Mouse (Mus musculus) E14TG2a.4 (cell line): ENCODE data around the gene Asb10.

Experiments
- H3K27me3 ChIP-seq: 2 replicates; pipeline ENCODE4 v1.6.1; 2014; ENCODE audit warnings: low read length, control low read depth; ENCODE audit not compliant: insufficient read depth
- H3K36me3 ChIP-seq: 2 replicates; pipeline ENCODE4 v1.6.1; 2014; ENCODE audit warnings: low read length, control low read depth; ENCODE audit not compliant: insufficient read depth
- H3K4me1 ChIP-seq: replicated peaks from 2 replicates; pipeline ENCODE4 v1.6.1; 2014; ENCODE audit warnings: low read depth, low read length, control low read depth
- H3K4me3 ChIP-seq: replicated peaks from 2 replicates; pipeline ENCODE4 v1.5.1; 2014; ENCODE audit warnings: mild to moderate bottlenecking, low read length
- H3K9me3 ChIP-seq: 2 replicates; pipeline ENCODE4 v1.6.1; 2014; ENCODE audit warnings: low read length, control low read depth
- CTCF ChIP-seq: conservative IDR thresholded peaks from 2 replicates; pipeline ENCODE4 v1.5.1; 2014; ENCODE audit warnings: low read length
- NANOG ChIP-seq: IDR thresholded peaks from 2 replicates; pipeline ENCODE4 v1.6.1; 2014; ENCODE audit warnings: borderline replicate concordance, low read length, mixed read lengths
- POU5F1 ChIP-seq: IDR thresholded peaks from 2 replicates; pipeline ENCODE4 v1.6.1; 2014; ENCODE audit warnings: low read length, borderline replicate concordance

The Asb10 gene

DNA sequence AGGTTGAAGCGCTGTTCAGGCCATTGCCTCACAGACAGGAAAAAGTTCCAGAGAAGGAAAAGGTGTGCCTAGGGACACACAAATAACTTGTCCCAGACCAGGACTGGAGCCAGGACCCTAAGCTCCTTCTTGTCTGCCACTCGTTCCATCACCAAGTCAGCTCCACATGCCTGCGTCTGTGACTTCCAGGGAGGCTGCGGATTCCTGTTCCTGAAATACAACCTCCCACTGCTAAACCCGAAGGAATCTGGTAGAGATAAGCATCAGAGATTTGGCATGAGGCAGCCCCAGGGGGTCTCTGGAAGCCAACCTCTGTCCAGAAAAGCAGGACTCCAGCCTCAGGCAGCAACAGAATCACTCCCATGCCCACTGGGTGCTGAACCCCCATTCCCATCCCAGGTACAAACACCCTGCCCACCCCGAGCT, 379 bp upstream of the Asb10 start:
- Histone ChIP-seq H3K27me3 (peaks cover 21% of the 10 kb centered on the region), H3K4me1 (peaks cover 49% of the 10 kb centered on the region), H3K9me3 (no peaks in the 10 kb centered on the region), H3K36me3 (no peaks in the 10 kb centered on the region), H3K4me3 (no peak overlapping the region)
- TF ChIP-seq NANOG (no peak), CTCF (no peak), POU5F1 (no peak)

DNA sequence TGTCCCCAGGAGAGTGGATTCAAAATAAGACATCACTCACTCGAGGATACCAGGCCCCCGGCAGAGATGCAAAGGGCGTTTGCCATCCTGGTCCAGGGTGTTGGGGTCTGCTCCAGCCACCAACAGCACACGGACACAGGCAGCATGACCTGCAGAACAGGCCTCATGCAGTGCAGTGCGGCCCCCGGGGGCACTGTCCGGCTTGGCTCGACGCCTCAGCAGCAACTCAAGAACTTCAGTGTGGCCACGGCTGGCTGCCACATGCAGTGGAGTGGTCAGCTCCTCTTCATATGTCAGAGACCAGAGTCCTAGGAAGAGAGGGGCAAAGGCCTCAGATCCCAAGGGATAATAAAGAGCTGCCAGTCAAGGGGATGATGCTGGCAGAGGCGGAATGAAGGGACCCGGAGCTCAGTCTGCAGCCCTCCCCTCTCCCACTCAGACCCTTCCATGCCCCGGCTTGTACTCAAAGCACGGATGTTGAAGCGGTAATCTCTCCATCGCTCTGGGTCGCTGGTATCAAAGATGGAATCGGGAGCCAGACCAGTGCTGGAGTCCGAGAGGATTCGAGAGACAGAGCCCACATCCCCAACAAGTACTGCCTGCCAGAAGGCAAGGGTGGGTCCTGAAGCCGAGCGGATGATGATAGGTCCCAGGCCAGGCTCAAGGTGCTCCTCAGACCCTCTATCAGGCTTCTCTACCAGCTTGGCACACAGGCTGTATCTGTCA, 1.0 kb downstream of the Asb10 start:
- no peaks in the 10 kb centered on the region for H3K9me3 ChIP-seq
- peaks cover 49% of the 10 kb centered on the region for H3K4me1 ChIP-seq
- H3K36me3 ChIP-seq = no peaks in the 10 kb centered on the region
- 0 out of 2 replicates have a peak overlapping the region, but pooled peaks have one; percentile 35 for H3K4me3 ChIP-seq
- TF ChIP-seq POU5F1 (no peak), NANOG (no peak), CTCF (no peak)
- peaks cover 21% of the 10 kb centered on the region for H3K27me3 ChIP-seq

DNA sequence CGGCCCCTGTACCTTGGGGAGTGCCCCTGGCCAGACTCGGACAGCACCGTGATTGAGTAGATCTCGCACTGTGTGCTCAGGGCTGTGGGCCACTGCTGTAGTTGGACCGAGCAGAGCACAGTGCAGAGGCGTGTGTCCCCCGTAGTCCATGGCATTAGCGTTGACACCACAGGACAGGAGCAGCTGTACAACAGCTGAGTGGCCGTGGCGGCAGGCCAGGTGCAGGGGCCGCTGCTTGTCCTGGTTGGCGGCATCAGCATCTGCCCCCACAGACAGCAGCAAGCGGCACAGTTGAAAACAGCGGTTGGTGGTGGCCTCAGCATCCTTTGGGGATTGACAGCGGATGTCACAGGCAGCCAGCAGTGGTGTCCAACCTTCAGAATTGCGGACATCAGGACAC, 3.2 kb downstream of the Asb10 start:
- no peak for TF ChIP-seq NANOG
- peak overlapping the region; percentile 56 for H3K4me3 ChIP-seq
- H3K27me3 ChIP-seq = peaks cover 29% of the 10 kb centered on the region
- no peaks in the 10 kb centered on the region for H3K36me3 ChIP-seq
- peaks cover 61% of the 10 kb centered on the region for H3K4me1 ChIP-seq
- H3K9me3 ChIP-seq = no peaks in the 10 kb centered on the region

DNA sequence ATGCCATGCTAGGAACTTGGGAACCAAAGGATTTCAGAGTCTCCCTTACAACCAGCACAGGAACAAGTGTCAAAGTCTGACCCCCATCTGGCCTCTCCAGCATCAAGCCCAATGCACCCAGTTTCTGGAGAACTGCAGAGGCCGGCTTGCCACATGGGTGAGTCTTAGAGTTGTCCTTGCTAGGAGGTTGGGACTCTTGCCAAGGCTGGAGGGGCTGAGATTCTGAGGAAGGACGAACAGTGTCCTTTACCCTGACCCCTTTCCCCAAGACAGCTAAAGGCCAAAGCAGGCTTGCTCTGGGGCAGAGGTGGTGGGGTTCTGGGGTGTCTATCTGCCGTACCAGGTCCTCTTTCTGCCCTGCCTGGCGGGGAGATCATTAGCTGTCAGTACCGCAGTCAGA, 4.3 kb downstream of the Asb10 start:
- H3K9me3 ChIP-seq = no peaks in the 10 kb centered on the region
- no peak overlapping the region for H3K4me3 ChIP-seq
- no peaks in the 10 kb centered on the region for H3K36me3 ChIP-seq
- no peak for TF ChIP-seq NANOG
- no peak for TF ChIP-seq CTCF
- no peak for TF ChIP-seq POU5F1
- H3K27me3 ChIP-seq = peaks cover 40% of the 10 kb centered on the region
- H3K4me1 ChIP-seq = peaks cover 51% of the 10 kb centered on the region

DNA sequence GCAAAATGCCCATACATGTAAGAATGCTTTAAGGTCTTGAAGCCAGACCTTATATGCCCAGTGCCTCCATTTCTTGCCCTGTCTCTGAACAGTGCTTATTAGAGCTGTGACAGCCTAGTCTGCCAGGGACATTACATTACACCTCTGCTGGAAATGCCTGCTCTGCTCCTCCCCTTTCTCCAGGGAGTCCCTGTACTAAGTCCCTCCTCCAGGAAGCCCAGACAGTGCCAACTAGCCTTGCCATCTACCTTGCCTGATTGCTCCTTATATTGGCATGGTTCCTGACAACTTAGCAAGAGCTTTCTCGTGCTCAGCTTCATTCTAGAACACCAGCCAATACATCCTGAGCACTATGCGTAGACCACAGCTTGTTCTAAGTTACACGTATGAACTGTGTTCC, 5.0 kb downstream of the Asb10 start:
- Histone ChIP-seq H3K36me3 (no peaks in the 10 kb centered on the region), H3K4me1 (peaks cover 45% of the 10 kb centered on the region), H3K9me3 (no peaks in the 10 kb centered on the region), H3K27me3 (peaks cover 48% of the 10 kb centered on the region), H3K4me3 (no peak overlapping the region)
- TF ChIP-seq CTCF (no peak), POU5F1 (no peak), NANOG (no peak)

DNA sequence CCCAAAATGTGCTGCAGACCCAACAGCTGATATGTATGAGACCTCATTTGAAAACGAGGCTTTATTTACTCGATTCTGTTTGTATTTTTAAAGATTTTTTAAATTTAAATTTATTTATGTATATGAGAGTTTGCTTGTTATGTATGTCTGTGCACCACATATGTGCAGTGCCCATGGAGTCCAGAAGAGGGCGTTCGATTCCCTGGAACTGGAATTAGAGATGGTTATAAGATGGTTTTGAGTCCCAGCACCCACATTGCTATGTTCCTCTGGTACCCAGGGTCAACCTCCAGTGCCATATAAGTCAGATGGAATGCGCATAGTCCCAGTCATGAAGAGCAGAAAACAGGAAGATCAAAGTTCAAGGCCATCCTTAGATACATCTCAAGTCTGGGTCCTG, 6.5 kb downstream of the Asb10 start:
- no peaks in the 10 kb centered on the region for H3K36me3 ChIP-seq
- H3K4me3 ChIP-seq = no peak overlapping the region
- H3K9me3 ChIP-seq = no peaks in the 10 kb centered on the region
- TF ChIP-seq NANOG = no peak
- peak; percentile 64 for TF ChIP-seq CTCF
- TF ChIP-seq POU5F1 = no peak
- H3K27me3 ChIP-seq = peaks cover 48% of the 10 kb centered on the region
- H3K4me1 ChIP-seq = peaks cover 38% of the 10 kb centered on the region

DNA sequence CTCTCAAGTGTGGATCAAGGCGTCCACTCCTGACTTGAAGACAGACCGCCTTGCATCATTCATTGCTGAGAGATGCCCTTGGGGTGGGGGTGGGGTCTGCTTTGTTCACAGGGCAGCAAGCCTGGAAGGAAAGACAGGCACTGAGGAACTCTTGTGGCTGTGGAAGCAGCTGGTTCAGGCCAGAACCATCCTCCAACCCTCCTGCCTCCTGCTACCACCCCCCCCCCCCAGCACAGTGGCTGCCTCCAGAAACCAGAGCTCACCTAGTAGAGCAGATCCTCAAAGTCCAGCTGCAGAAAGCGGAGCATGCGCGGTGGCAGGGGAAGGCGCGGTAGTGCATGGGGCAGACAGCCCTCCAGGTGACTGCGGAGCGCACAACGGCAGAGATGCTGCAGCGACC, 7.4 kb downstream of the Asb10 start:
- TF ChIP-seq NANOG (no peak), CTCF (no peak)
- Histone ChIP-seq H3K4me3 (peak overlapping the region; percentile 60), H3K36me3 (no peaks in the 10 kb centered on the region), H3K27me3 (peaks cover 57% of the 10 kb centered on the region), H3K4me1 (peaks cover 38% of the 10 kb centered on the region), H3K9me3 (no peaks in the 10 kb centered on the region)

DNA sequence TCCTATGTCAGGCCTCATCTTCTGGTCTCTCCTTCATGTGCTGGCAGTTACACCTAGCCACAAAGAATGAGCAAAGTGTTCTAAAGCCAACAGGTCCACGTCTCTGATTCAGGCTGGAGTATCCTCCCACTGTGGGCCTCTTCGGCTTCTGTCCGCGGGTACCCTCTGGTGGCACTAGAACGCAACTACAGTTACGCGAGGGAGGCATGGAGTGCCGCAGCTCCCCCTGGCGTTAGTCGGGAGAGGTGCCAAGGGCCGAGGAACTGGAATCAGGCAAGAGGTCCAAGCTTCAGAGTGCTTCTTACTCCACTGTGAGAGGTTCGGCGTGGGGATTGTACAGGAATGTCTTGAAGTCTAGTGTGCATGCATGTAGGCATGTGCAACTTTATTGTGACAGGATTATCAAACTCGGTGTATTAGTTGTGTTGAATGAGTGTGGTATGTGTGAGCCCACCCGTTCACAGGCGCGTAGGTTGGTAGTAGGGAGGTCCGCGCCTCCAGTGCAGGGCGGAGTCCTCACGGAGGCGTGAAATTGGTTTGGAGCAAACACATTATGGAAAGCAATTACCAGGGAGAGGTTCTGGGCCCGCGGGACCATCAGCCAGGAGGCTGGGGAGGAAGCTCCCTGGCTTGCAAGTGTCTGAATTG, 10.6 kb downstream of the Asb10 start:
- Histone ChIP-seq H3K4me3 (0 out of 2 replicates have a peak overlapping the region, but pooled peaks have one; percentile 26), H3K4me1 (peaks cover 36% of the 10 kb centered on the region), H3K36me3 (no peaks in the 10 kb centered on the region), H3K27me3 (peaks cover 73% of the 10 kb centered on the region), H3K9me3 (no peaks in the 10 kb centered on the region)
- TF ChIP-seq POU5F1 = no peak
- peak; percentile 100 for TF ChIP-seq CTCF

DNA sequence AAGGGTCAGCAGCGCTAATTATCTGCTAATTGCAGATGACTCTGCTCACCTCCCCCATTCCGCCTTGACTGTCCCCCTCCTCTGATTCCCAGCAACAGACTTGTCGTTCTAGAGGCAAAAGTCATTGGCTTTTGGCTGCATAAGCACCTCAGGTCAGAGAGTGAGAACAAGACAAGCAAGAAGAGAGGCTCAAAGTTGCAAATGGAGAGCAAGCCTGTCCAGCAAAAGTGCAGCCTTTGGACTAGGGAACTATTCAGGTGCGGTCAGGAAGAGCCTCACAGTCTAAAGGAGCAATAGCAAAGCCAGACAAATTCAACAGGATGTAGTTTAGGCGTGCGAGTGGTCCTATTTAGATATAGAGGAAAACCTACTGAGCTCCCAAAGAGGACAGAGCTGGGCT, 13.0 kb downstream of the Asb10 start:
- no peaks in the 10 kb centered on the region for H3K9me3 ChIP-seq
- H3K36me3 ChIP-seq = no peaks in the 10 kb centered on the region
- TF ChIP-seq CTCF (no peak), POU5F1 (no peak), NANOG (no peak)
- peaks cover 88% of the 10 kb centered on the region for H3K27me3 ChIP-seq
- H3K4me1 ChIP-seq = peaks cover 44% of the 10 kb centered on the region
- H3K4me3 ChIP-seq = no peak overlapping the region
